Mouse (Mus musculus): Measurements from ENCODE around the gene Etnk2. TPM values are rescaled to one million over a fixed set of nuclear protein-coding genes. Genes with fewer than 3 reads are reported as not detected.

The Etnk2 gene
- total RNA-seq, 4 experiments from 2014 or later = 2.0 to 3.3 (median 2.5) TPM

- DNase-seq (ENCODE audit: low spot score in 2 of 2) = no peak
Measured at GRCm38 (mm10) chr1:133415505-133415904, 52.1 kb downstream of the Etnk2 start.

- no peak for DNase-seq (ENCODE audit: low spot score in 2 of 2)
Measured at GRCm38 (mm10) chr1:133416472-133416871, 53.1 kb downstream of the Etnk2 start.

- DNase-seq (ENCODE audit: low spot score in 2 of 2) = no peak
Measured at GRCm38 (mm10) chr1:133417113-133417512, 53.7 kb downstream of the Etnk2 start.

- DNase-seq (ENCODE audit: low spot score in 2 of 2) = no peak
Measured at GRCm38 (mm10) chr1:133417539-133417938, 54.2 kb downstream of the Etnk2 start.

- DNase-seq (ENCODE audit: low spot score in 2 of 2) = no peak
Measured at GRCm38 (mm10) chr1:133418164-133418800, 54.9 kb downstream of the Etnk2 start.

GRCm38 (mm10) chr1:133419178-133419834, 55.9 kb downstream of the Etnk2 start:
- DNase-seq (ENCODE audit: low spot score in 2 of 2) = no peak

GRCm38 (mm10) chr1:133420491-133420890, 57.1 kb downstream of the Etnk2 start:
- DNase-seq (ENCODE audit: low spot score in 2 of 2) = no peak

GRCm38 (mm10) chr1:133421061-133421460, 57.7 kb downstream of the Etnk2 start:
- DNase-seq (ENCODE audit: low spot score in 2 of 2) = no peak

- DNase-seq (ENCODE audit: low spot score in 2 of 2) = no peak
Measured at GRCm38 (mm10) chr1:133421975-133422570, 58.7 kb downstream of the Etnk2 start.

GRCm38 (mm10) chr1:133422615-133423161, 59.3 kb downstream of the Etnk2 start:
- no peak for DNase-seq (ENCODE audit: low spot score in 2 of 2)

- DNase-seq (ENCODE audit: low spot score in 2 of 2) = no peak
Measured at GRCm38 (mm10) chr1:133423166-133423542, 59.8 kb downstream of the Etnk2 start.

GRCm38 (mm10) chr1:133423543-133424480, 60.4 kb downstream of the Etnk2 start, which contains the start of gene Sox13:
Sox13 (minus strand) TSS chr1:133424377.
- DNase-seq (ENCODE audit: low spot score in 2 of 2) = no peak

GRCm38 (mm10) chr1:133424547-133425140, 61.3 kb downstream of the Etnk2 start:
- DNase-seq (ENCODE audit: low spot score in 2 of 2) = no peak

Other genes starting within 250 kb of the Etnk2 start
- 10 to 100 TPM; 39.6 to 47.7 (median 43.0) TPM for gene Ppp1r15b, start 232.4 kb upstream of the Etnk2 start, total RNA-seq (2022)
- gene Plekha6, start 199.4 kb upstream of the Etnk2 start, total RNA-seq (2022) = 10 to 100 TPM; 61.6 to 69.8 (median 62.7) TPM
- gene Golt1a, start 53.8 kb upstream of the Etnk2 start, total RNA-seq (2022) = not detected
- not detected for gene Kiss1, start 41.7 kb upstream of the Etnk2 start, total RNA-seq (2022)
- gene Ren1, start 13.1 kb upstream of the Etnk2 start, total RNA-seq (2022) = not detected
- 10 to 100 TPM in 1 of 4 experiments, 1 to 10 TPM in 3; 9.3 to 13.7 (median 9.4) TPM for gene Sox13, start 60.8 kb downstream of the Etnk2 start, total RNA-seq (2022)
- 10 to 100 TPM; 52.8 to 74.8 (median 64.8) TPM for gene Snrpe, start 246.7 kb downstream of the Etnk2 start, total RNA-seq (2022)